Comparison of ENCODE assay signal across 1 mouse cellular context in genomic region chr7:127272566-127272965, GRCm38 (mm10).
TF ChIP-seq lines count a peak whose summit lies in the region.

No protein-coding gene starts in this region.

TF ChIP-seq in MEL, 35 proteins besides CTCF, POLR2A, EP300 and RAD21:
- no peak for TF ChIP-seq POLR2AphosphoS2 (IDR thresholded peaks at IDR 0.05; ENCODE audit: low read length)
- no peak for TF ChIP-seq MAFK (IDR thresholded peaks at IDR 0.05; ENCODE audit: borderline replicate concordance, low read depth, low read length)
- no peak for TF ChIP-seq HCFC1 (IDR thresholded peaks at IDR 0.05; ENCODE audit: low read depth, low read length)
- no peak for TF ChIP-seq GATA1 (IDR thresholded peaks at IDR 0.05; ENCODE audit: low read depth, low read length)
- TF ChIP-seq UBTF (IDR thresholded peaks at IDR 0.05; ENCODE audit: borderline replicate concordance, insufficient read depth, low read depth, low read length): no peak
- TF ChIP-seq NELFE (IDR thresholded peaks at IDR 0.05; ENCODE audit: low read depth, low read length): no peak
- TF ChIP-seq CHD2 (IDR thresholded peaks at IDR 0.05; ENCODE audit: low read length): no peak
- TF ChIP-seq ZKSCAN1 (IDR thresholded peaks at IDR 0.05; ENCODE audit: low read depth, low read length): no peak
